Mouse (Mus musculus): Measurements from ENCODE around the gene Pirt.
A peak's percentile ranks its signal among the peaks of the same experiment; 100 is the strongest.

The Pirt gene

DNA sequence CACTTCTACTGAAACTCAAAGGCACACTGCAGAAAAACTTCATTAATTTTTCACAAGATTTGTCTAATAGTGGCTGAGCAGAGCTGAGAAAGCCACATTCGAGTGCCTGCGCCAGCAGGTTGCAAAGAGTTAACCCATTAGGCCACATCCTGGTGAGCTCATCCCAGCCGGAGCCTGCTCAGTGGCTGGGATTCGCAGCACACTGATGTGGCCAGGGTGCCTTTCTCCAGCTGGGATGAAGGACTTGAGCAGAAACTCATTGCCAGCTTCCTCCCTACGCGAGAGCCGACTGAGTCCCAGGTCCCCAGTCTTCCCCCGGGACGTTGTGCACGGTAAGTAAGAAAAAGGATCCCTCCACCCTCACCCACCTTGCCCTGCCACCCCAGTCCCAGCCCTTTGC is at the start of gene Pirt:
Gene Pirt, plus strand, starts transcription at position 171 of the 400 bp plus-strand sequence.
- no peak for DNase-seq (ENCODE audit: low spot score in 2 of 2)

DNA sequence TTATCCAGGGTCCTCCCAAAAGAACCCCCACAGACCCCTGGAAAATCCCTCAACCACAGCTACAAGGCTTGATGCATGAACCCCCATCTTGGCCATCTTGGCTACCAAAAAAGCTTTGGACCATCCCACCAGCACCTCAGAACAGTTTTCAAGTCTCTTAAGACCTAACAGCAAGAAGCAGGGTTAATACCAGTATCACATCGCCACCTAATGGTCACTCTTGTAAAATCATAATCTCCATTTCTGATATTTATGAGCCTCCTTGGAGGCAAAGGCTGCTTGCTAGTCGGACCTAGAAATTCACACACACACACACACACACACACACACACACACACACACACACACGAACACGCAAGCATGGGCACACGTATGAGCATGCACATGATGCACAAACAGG is 40.1 kb upstream of the Pirt start:
- peak; percentile 8 to 27 for DNase-seq (ENCODE audit: low spot score in 2 of 2)

DNA sequence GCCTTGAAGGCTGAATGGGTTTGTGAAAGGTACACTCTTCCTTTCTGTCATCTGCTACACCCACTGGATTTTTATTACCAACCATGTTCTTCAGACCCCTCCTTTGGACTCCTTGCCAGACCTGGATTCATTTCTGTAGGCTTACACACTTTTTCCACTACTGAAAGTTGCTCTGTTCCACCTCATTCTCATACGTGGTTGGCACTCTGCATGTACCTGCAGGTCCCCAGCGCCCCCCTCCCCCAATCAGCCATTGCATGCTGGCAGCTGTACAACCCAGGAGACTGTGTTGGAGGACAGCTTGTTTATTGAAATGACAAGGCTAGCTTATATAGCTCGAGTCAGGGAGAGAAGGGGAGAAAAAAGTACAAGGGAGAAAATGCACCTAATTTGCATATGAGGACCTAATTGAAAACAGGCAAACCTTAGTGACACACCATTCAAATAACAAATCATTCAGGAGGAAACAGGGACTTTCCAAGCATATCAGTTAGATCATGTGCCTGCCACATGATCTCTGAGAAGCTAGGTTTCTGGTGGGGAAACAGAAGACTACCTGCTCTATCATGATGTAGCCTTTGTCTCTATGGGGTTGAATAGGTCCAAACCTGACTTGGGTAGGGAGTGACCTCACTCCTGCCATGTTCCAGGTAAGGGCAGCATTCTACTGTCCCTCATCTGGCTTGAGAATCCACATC is 38.9 kb upstream of the Pirt start:
- DNase-seq (ENCODE audit: low spot score in 2 of 2), result no peak

DNA sequence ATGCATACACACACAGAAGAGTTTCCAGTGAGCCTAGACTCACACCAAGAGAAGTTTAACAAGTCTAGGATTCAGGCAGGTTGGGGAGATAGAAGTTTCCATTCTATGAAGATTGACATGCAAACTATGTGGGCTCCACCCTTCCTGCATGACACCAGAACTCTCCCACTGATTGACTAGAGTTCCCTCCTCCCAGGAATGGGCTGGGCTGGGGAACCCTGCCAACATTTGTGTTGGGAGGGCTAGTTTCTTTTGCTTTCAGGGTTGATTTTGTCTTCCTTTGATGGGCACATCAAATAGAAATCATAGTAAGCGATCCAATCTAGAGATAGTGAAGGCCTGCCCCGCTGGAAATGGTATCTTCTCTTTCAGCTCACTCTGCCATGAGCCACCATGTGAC is 30.5 kb upstream of the Pirt start:
- DNase-seq (ENCODE audit: low spot score in 2 of 2), result no peak

DNA sequence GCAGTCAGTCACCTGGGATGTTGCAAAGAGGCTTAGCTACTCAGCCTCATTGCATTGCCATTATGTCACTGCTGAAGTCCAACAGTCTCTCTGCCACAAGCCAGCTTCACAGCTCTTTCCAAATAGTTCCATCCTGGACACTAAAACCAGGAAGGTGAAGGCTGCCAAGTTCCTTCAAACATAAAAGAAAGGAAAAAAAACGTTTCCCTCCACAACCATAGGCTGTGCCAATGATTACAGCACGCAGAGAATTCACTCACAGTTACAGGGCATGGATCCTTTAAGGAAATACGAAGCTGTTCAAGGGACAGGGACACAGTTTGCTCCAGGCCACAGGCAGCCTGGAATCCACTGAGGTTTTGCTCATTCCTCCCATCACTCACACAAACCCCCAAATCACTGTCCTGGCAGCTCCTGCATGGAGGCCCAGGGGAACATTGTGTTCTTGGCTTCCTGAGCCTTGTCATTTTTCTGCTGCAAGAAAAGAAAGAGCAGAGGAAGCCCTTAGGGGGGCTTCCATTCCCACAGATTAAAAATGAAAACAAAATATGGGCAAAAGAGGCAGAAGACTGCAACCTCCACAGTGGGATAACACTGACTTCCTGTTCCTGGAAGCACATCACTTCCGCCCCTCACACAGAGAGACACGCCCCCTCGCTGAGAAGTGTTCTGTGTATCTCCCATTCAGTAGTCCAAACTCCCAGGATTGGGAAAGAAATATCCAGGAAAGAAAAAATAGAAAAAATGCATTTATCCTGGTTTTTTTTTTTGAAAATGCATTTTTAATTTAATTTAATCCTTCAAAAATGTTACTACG is 29.3 kb upstream of the Pirt start:
- no peak for DNase-seq (ENCODE audit: low spot score in 2 of 2)

DNA sequence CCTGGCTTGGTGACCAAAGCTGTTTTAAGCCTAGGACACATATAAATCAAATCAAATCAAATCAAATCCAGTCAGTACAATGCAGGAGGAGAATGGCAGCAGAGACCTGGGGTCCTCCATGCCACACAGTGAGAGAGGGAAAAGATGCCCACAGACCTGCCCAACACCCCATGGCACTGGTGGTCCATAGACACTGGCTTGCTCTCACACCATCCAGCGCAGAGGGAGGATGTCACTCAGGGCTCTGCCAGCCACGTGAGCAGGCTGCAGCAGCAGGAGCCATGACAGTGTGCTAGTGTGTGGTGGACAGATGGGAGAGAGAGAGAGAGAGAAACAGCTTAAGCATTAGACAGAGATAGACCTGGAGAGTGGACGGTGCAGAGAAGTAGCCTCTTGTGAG is 19.2 kb upstream of the Pirt start:
- no peak for DNase-seq (ENCODE audit: low spot score in 2 of 2)

DNA sequence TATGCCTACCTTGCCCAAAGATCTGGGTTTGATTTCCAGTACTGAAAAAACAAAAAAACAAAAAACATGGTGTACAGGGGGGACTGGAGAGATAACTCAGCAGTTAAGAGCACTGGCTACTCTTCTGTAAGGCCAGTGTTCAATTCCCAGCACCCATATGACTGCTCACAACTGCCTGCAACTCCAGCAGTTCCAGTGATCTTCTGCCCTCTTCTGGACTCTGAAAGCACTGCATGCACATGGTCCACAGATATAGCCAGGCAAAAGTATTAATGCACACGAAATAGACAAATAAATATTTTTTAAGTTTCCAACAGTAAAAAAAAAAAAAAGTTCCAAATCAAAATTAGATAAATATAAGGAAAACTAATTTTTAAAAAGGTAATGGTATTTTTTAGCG is 13.0 kb upstream of the Pirt start:
- DNase-seq (ENCODE audit: low spot score in 2 of 2), result no peak

DNA sequence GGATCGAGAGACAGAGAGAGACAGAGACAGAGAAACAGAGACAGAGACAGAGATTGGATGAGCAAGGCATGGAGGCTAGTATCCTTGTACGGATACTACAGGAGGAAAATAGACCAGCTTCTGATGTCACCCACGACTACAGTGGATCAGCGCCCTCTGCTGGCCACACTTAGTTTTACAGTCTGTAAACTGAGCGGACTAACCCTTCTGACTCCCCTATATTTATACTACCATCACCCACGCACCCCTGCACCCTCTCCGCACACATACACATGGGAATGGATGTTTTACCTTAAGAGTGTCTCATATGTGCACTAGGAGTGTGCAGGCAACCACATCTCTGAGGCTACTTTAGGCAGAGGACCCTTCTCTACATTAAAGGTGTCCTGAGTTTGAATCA is 12.4 kb upstream of the Pirt start:
- peak in 1 of 2 experiments; percentile 75 for DNase-seq (ENCODE audit: low spot score in 2 of 2)

DNA sequence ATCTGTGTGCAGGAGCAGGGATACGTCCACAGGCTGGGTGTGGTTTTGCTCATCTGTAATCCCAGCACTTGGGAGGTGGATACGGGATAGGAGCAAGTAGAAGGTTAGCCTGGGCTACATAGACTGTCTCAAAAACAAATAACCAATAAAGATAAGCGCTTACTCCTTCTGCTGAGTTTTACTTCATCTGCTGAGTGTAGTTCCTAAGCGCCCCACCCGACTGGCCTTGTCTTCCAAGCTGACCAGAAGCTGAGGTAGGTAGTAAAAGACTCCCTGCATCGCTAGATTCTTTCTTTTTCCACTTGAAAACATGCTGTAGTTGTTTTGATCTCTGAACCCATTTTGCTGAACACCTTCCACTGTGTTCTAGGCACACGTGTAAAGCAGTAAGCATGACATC is 9.0 kb upstream of the Pirt start:
- no peak for DNase-seq (ENCODE audit: low spot score in 2 of 2)

DNA sequence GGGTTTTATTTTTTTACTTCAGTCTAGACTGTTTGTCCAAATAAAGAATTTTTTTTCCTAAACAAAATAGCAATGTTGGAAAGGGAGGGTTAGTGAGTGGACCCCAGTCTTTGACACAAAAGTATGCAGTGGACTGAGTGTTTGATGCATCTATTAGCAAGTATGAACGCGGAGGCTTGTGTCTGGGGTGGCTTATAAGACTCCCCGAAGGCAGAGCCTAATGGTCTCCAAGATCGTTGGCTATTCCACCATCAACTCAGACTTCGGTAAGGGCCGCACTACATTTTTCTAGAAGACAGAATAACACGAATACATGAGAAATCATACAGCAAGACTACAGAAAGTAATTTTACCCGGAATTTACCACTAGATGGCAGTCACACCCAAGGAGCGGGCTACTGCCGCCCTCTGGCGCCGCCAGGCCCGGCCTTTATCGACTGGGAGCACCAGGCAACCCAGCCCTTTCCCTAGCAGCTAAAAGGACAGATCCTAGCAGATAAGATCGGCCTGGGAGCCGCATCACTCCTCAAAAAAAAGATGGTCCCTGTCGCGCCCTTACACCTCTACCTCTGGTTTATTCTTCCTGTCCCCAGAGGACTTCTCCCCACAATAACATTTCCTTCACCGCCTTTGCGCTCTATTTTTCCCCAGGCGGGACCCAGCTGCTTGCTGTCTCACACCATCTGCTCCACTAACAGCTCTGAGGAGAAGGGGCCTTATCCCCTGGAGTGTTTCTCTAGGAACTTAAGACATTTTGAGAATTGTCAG is 6.0 kb upstream of the Pirt start:
- peak; percentile 19 to 74 for DNase-seq (ENCODE audit: low spot score in 2 of 2)

DNA sequence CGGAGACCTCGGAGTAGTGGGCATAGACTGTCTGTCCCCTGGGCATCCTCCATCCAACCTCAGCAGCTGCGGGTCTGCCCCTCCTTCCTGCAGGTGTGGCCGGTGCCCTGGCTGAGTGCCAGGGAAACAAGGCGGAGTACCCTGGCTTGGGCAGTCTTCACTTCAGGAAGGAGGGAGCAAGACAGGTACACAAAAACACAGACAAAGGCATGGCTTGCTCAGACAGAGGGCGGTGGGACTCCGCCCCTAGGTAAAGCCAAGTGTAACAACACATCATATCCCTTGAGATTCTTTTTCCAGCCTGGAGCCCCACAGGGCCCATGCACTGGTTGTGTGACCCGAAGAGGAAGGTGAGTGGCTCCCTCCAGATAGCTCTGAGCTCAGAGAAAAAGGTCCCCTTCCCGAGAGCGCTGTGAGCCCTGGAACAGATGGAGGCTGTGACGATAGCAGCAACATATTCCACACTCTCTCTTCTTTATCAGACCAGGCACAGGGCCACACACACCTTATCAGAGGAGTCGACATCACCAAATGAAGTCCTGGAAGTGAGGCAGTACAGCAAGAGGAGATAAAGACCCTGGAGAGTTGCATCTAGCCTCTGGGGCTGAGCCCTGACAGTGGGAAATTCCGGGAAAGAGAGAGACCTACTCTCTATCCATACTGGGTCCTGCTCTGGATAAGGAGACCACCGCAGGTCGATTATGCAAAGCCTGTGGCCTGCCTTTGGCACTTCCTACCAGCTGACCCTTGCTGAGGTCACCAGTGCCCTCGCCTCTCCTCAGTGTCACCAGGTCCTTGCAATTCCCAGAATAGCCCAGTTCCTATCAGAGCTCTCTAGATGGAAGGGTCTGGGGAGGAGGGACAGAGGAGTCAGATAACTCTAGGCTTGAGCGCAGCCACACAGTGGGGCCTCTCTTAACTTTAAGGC is 1.0 kb downstream of the Pirt start:
- no peak for DNase-seq (ENCODE audit: low spot score in 2 of 2)

DNA sequence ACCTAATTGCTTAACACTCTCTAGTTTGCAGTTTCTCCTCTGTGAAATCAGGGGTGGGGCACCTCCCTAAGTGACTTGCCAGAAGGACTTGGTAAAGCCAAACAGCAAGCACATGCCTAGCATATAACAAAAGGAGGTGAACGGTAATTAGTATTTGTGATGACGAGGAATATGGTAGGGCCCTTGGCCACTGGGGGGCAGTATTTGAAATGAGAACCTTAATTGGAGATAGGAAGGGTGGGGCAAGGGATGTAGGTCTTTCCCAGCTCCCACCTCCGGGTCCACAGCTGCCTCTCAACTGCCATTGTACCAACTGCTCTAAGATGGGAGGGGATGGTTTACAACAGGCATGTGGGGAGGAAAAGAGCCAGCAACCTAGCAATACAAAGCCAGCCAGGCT is 2.5 kb downstream of the Pirt start:
- peak in 1 of 2 experiments; percentile 29 for DNase-seq (ENCODE audit: low spot score in 2 of 2)

DNA sequence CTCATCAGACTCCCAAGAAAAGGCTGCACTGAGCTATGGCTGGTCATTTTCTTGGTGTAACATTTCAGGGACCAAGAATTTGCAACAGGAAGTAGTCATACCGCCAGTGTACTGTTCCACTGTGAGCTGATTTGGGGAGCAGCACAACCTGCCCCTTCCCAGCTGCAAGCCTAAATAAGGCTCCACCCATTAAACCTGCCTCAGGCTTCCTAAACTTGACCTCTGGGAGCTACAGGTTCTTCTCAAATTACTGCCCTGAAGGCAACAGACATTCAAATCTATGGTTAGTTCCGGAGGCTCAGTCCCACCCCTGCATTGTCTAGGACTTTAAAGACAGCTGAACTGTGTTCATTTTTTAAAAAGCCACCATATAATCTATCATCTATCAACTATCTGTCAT is 8.2 kb downstream of the Pirt start:
- DNase-seq (ENCODE audit: low spot score in 2 of 2), result no peak

DNA sequence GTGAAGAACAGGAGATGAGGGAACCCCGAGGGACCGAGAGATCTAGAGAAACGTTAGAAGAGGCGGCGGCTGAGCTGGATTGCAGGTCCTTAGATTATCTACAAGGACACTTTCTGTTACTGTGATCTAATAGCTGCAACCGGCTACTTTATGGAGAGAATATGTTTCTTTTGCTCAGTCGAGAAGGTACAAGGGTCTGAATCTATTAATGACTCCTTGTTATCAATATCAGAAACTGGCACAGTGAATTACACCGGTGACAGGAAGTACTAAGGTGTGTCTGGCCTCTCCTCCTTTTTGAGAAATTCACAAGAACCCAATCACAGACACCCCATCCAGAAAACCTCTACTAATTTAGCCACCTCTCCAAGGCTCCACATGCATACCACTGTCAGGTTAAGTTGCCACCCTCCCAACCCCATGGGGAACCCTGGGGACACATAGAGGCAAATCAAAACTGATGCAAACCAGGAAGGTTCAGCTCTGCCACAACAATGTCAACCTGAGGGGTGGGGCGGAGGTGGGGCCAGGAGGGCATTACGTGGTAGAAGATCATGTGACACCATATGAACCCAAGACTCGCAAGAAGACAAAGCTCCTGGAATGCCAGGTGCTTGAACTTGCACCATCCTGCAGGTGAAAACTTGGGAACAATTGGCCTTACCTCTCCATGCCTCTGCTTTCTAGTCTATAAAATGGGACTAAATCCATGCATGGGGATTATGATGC is 12.5 kb downstream of the Pirt start:
- DNase-seq (ENCODE audit: low spot score in 2 of 2), result no peak

DNA sequence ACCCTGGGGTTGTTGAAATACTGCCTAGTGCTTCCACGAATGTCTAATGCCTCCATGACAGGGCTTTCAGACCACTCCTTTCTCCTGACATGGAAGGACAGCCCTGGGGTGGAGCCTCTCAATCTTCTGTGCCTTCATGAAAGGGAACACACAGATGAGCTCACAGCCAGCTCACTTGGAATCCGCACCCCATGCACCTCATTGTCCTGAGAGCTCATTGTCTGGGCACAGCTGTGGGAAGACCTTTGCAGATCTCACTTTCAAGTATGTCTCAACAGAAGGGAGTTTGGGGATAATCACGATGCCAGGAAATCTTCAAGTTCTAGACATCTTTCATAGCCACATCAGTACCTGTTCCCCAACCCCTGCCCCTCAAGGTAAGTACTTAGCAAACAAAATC is 16.5 kb downstream of the Pirt start:
- DNase-seq (ENCODE audit: low spot score in 2 of 2), result no peak

DNA sequence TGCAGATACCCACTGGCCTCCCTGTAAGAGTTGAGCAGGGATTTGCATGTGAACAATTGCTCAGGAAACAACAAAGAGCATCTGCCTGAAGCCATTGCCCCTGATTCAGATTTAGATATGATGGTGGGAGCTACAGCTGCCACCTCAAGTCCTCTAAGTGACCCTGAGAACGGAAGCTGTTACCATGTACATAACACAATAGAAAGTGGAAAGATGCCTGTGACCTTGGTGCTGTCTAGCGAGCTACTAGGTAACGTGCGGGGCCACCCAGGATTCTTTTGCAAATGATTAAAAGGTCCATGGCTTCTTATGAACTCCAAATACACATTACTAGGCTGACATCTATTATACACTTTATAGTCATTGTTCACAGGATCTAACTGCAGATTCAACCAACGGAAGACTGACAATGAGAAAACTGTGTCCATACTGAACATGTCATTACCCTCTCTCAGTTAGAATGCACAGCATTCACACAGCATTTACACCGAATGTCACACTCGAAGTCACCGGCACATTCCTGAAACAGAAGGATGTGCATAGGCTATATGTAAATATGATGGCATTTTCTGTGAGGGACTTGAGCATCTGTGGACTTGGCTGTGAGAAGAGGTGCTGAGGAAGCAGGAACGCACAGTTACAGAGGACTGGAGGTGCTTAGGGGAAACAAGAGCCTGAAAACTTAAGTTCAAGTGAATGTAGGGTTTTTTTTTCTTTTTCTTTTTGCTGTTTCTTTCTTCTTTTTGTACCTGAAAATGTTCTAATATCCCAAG is 21.2 kb downstream of the Pirt start:
- no peak for DNase-seq (ENCODE audit: low spot score in 2 of 2)

DNA sequence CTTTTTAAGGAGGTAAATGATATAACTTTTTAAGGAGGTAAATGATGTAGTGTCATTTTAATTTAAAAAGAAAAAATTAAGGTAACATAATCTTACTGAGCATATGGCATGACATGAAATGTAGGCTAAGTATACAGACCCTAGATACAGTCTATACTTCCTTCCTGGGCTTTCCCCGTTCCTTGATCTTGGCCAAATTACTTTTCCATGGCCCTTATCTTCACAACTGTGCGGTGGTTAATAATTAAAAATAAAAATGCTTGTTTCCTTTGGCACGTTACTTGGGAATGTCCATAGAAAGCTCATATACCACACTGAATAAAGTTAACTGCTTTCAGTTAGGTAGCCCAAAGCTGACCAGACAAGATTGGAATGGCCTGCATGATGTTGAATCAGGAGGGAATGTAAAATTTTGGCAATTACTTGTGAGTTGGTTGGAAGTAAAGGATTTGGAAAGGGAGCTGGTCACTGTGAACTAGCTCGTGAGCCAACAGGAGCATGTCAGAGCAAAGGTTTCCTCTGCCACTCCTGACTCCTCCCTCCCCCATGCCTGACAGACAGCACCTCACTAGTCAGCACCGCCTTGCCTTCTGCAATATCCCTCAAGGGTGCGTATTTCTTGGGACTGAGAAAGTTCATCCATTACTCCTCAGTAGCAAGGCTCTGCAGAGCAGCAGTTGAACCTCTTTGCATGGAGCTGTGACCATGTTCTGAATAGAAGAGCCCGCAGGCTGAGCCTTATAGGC is 22.8 kb downstream of the Pirt start:
- no peak for DNase-seq (ENCODE audit: low spot score in 2 of 2)

DNA sequence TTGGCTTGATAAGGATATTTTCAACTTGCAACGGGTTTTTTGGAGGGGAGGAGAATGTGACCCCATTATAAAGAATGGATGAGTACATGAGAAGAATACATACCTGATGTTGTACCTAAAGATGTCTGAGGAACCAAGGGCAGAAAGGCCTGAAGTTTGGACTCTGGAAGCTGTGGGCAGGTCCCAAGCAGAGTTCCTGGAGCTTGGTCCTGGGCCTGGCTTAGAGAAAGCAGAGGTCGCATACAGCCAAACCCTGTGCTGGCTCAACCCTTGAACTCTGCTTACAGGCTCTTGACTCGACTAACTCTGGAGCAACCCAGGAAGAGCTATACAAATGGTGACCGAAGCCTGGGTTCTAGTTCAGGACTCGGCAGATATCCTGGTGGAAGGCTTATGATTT is 30.2 kb downstream of the Pirt start:
- no peak for DNase-seq (ENCODE audit: low spot score in 2 of 2)

DNA sequence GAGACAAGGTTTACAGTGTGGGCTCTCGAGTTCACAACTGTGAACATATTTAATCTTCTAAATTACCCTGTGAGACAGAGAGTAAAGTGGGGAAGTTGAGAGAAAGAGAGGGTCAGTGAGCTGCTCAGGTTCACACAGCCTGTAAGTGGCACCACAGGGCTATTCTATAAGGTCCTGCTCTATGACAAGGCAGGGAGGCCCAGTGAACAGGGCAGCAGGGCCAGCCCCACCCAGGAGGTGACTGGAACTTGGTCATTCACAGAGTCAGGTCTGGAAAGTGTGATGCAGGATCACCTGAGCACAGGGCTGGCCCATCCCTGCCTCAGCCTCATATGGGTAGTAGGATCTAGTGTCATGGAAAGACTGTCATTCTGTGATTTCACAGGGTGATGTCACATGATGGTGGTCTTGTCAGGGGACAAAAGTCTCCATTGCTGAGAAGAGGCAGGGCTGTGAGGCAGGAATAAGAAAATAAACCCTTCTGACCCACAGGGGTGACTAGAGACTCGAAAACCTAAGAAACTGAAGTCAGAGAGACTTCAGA is 33.5 kb downstream of the Pirt start:
- no peak for DNase-seq (ENCODE audit: low spot score in 2 of 2)
